ENCODE assay signal across 29 mouse cellular contexts in genomic region chr1:30875746-30876145, GRCm38 (mm10). TPM values are rescaled to one million over a fixed set of nuclear protein-coding genes. Genes with fewer than 3 reads are reported as not detected.
DNase-seq lines count a peak whose midpoint lies in the region; ATAC-seq and TF ChIP-seq lines count a peak whose summit lies in the region.
"Had no signal": no experiment of that assay in that cellular context is flagged by ENCODE, and none has a peak within 500 bp of the region (broad histone marks: within the 10 kb centered on the region; RNA-seq: fewer than 3 reads in every experiment).

No protein-coding gene starts in this region.

- no peak for TF ChIP-seq EP300 in CH12.LX (IDR thresholded peaks at IDR 0.05; ENCODE audit: low read length)
- TF ChIP-seq EP300 in ES-Bruce4 (IDR thresholded peaks at IDR 0.05; ENCODE audit: insufficient read depth, low read depth, low read length): peak; percentile 80

- ATAC-seq in forebrain, embryonic 15.5 days (replicated peaks): no peak
- ATAC-seq: forebrain, embryonic 13.5 days; forebrain, postnatal 0 days; hindbrain, embryonic 16.5 days; intestine, embryonic 15.5 days had no signal

- peak overlapping the region; percentile 46 for H3K4me2 ChIP-seq in CH12.LX (ENCODE audit: insufficient read depth, low read depth, poor library complexity, severe bottlenecking)
- H3K4me2 ChIP-seq in forebrain, embryonic 15.5 days (replicated peaks): no peak overlapping the region
- H3K4me2 ChIP-seq: embryonic facial prominence, embryonic 12.5 days; forebrain, embryonic 13.5 days; heart, embryonic 12.5 days; heart, embryonic 15.5 days; hindbrain, embryonic 13.5 days; intestine, embryonic 15.5 days had no signal

- no peaks in the 10 kb centered on the region for H3K27me3 ChIP-seq in CH12.LX (replicated peaks)
- H3K27me3 ChIP-seq in ES-Bruce4 (ENCODE audit: control insufficient read depth, insufficient read depth, low read length, poor library complexity, severe bottlenecking): no peaks in the 10 kb centered on the region
- no peaks in the 10 kb centered on the region for H3K27me3 ChIP-seq in forebrain, embryonic 15.5 days
- H3K27me3 ChIP-seq: embryonic facial prominence, embryonic 12.5 days; forebrain, embryonic 13.5 days; heart, embryonic 12.5 days; heart, embryonic 15.5 days; hindbrain, embryonic 13.5 days; intestine, embryonic 15.5 days had no signal

- in situ Hi-C loops in CH12.LX (cut with MboI; ENCODE audit: low pct_ligation_motif_present, low pct_unique_long_range_greater_than_20kb, low sequenced_read_pairs): no loop called here

- no peaks in the 10 kb centered on the region for H3K9me3 ChIP-seq in CH12.LX (replicated peaks; ENCODE audit: low read length)
- no peaks in the 10 kb centered on the region for H3K9me3 ChIP-seq in ES-Bruce4 (replicated peaks; ENCODE audit: control insufficient read depth, insufficient read depth, low read length, poor library complexity, severe bottlenecking)
- no peaks in the 10 kb centered on the region for H3K9me3 ChIP-seq in forebrain, embryonic 15.5 days
- H3K9me3 ChIP-seq: embryonic facial prominence, embryonic 12.5 days; forebrain, embryonic 10.5 days; forebrain, embryonic 13.5 days; heart, embryonic 12.5 days; heart, embryonic 15.5 days; hindbrain, embryonic 10.5 days; hindbrain, embryonic 13.5 days; intestine, embryonic 15.5 days had no signal

- no peak for TF ChIP-seq POLR2A in CH12.LX (IDR thresholded peaks at IDR 0.05; ENCODE audit: low read depth, low read length)
- TF ChIP-seq POLR2A in ES-Bruce4 (IDR thresholded peaks at IDR 0.05; ENCODE audit: insufficient read depth, low read length): no peak

- H3K4me1 ChIP-seq in CH12.LX (ENCODE audit: control insufficient read depth in 1 of 2, insufficient read depth in 2 of 2): peaks cover 3 to 18% of the 10 kb centered on the region in 2 experiments; a peak in 3 of 4 replicates
- H3K4me1 ChIP-seq in ES-Bruce4 (ENCODE audit: control insufficient read depth, insufficient read depth, low read length): no peaks in the 10 kb centered on the region
- peaks cover 22% of the 10 kb centered on the region for H3K4me1 ChIP-seq in forebrain, embryonic 15.5 days

- peaks cover 20% of the 10 kb centered on the region for H3K79me2 ChIP-seq in CH12.LX (replicated peaks; ENCODE audit: control insufficient read depth, extremely low read depth, insufficient read depth, poor library complexity, severe bottlenecking)

- dilution Hi-C loops in CH12.LX (cut with MboI; ENCODE audit: extremely low pct_ligation_motif_present, extremely low pct_unique_long_range_greater_than_20kb, low sequenced_read_pairs): no loop called here

- DNase-seq in embryo, embryonic 10.5 days (ENCODE audit: low spot score): peak; percentile 3
- no peak for DNase-seq in embryo, embryonic 10 days (ENCODE audit: low spot score)
- DNase-seq in CH12.LX (ENCODE audit: extremely low read depth): no peak
- peak; percentile 98 for DNase-seq in fat pad, adult 2 months (ENCODE audit: extremely low read depth, low read depth, low spot score)
- DNase-seq in kidney, postnatal 25 days: no peak
- DNase-seq: adrenal gland, adult 8-10 months; adrenal gland, postnatal 36 days; B cell, adult 2 months; cerebellum, adult 11 months; cerebellum, adult 2 months; forebrain, postnatal 0 days; gastrocnemius, adult 2 months; gastrocnemius, postnatal 14 days; heart, postnatal 10 days; heart, postnatal 36 days; kidney, adult 18-20 months; kidney, adult 9 months had no signal

- H3K9ac ChIP-seq in CH12.LX (ENCODE audit: insufficient read depth, low read depth): peak overlapping the region; percentile 96
- H3K9ac ChIP-seq in ES-Bruce4 (ENCODE audit: low read depth, poor library complexity, severe bottlenecking): no peak overlapping the region
- no peak overlapping the region for H3K9ac ChIP-seq in forebrain, embryonic 15.5 days (replicated peaks)
- H3K9ac ChIP-seq: embryonic facial prominence, embryonic 12.5 days; forebrain, embryonic 13.5 days; forebrain, postnatal 0 days; heart, embryonic 12.5 days; heart, embryonic 15.5 days; hindbrain, embryonic 13.5 days; intestine, embryonic 15.5 days had no signal

- TF ChIP-seq RAD21 in CH12.LX (IDR thresholded peaks at IDR 0.05; ENCODE audit: low read depth, low read length): no peak

- TF ChIP-seq CTCF in CH12.LX (conservative IDR thresholded peaks at IDR 0.05 in 1 of 2, IDR thresholded peaks at IDR 0.05 in 1 of 2; ENCODE audit: low read depth in 2 of 2, low read length in 2 of 2) (no peak), ES-Bruce4 (IDR thresholded peaks at IDR 0.05; ENCODE audit: low read depth, low read length) (no peak)

- no peak overlapping the region for H3K27ac ChIP-seq in CH12.LX (ENCODE audit: insufficient read depth, low read depth)
- H3K27ac ChIP-seq in ES-Bruce4 (ENCODE audit: insufficient read depth, low read length): peak overlapping the region; percentile 12
- no peak overlapping the region for H3K27ac ChIP-seq in forebrain, embryonic 15.5 days (replicated peaks)
- H3K27ac ChIP-seq: embryonic facial prominence, embryonic 12.5 days; forebrain, embryonic 10.5 days; forebrain, embryonic 13.5 days; gastrocnemius, adult 2 months; heart, embryonic 15.5 days; hindbrain, embryonic 10.5 days; hindbrain, embryonic 13.5 days; intestine, embryonic 15.5 days had no signal

- H3K4me3 ChIP-seq in CH12.LX (replicated peaks in 1 of 3; ENCODE audit: low read depth in 2 of 3, low read length in 2 of 3, poor library complexity in 1 of 3) (peak overlapping the region in 1 of 3 experiments; percentile 17), ES-Bruce4 (ENCODE audit: low read depth, low read length) (no peak overlapping the region)
- no peak overlapping the region for H3K4me3 ChIP-seq in forebrain, embryonic 15.5 days
- H3K4me3 ChIP-seq: embryonic facial prominence, embryonic 12.5 days; erythroblast, embryonic 14.5 days; forebrain, embryonic 10.5 days; forebrain, embryonic 13.5 days; gastrocnemius, adult 2 months; heart, embryonic 12.5 days; heart, embryonic 15.5 days; hindbrain, embryonic 10.5 days; hindbrain, embryonic 13.5 days; intestine, embryonic 15.5 days had no signal

- H3K36me3 ChIP-seq in CH12.LX (replicated peaks in 1 of 2; ENCODE audit: control insufficient read depth in 1 of 2, insufficient read depth in 1 of 2, low read length in 1 of 2): peaks cover 0 to under 1% of the 10 kb centered on the region in 2 experiments
- H3K36me3 ChIP-seq in ES-Bruce4 (ENCODE audit: control insufficient read depth, insufficient read depth, low read length, poor library complexity, severe bottlenecking): no peaks in the 10 kb centered on the region
- no peaks in the 10 kb centered on the region for H3K36me3 ChIP-seq in forebrain, embryonic 15.5 days
- H3K36me3 ChIP-seq: embryonic facial prominence, embryonic 12.5 days; heart, embryonic 12.5 days; heart, embryonic 15.5 days; hindbrain, embryonic 13.5 days; intestine, embryonic 15.5 days had no signal

TF ChIP-seq in CH12.LX, 34 proteins besides CTCF, POLR2A, EP300 and RAD21:
- TF ChIP-seq PAX5 (IDR thresholded peaks at IDR 0.05; ENCODE audit: low read length): no peak
- TF ChIP-seq MYC (IDR thresholded peaks at IDR 0.05; ENCODE audit: low read depth, low read length): no peak
- TF ChIP-seq POLR2AphosphoS2 (IDR thresholded peaks at IDR 0.05; ENCODE audit: low read depth, low read length): no peak
- no peak for TF ChIP-seq MEF2A (IDR thresholded peaks at IDR 0.05; ENCODE audit: borderline replicate concordance, low read depth, low read length)
- TF ChIP-seq MAX (IDR thresholded peaks at IDR 0.05; ENCODE audit: low read length): no peak
- TF ChIP-seq NELFE (IDR thresholded peaks at IDR 0.05; ENCODE audit: low read depth, low read length): no peak
- TF ChIP-seq NRF1 (IDR thresholded peaks at IDR 0.05; ENCODE audit: low read depth, low read length): no peak
- TF ChIP-seq E2F4 (IDR thresholded peaks at IDR 0.05; ENCODE audit: insufficient replicate concordance, low read depth, low read length): no peak

RNA-seq across cellular contexts. Expression of gene Phf3, which starts 2.0 kb away (rescaled TPM):
- total RNA-seq in CH12.LX (2012; rRNA removed) (38.8 and 39.8 TPM in 2 replicates), CH12.LX (2014; rRNA removed) (40.6 and 47.7 TPM in 2 replicates)
- polyA plus RNA-seq in CH12.LX (2012; ENCODE audit: insufficient read length, low read depth) (43.3 and 54.1 TPM in 2 replicates), ES-Bruce4 (2011; ENCODE audit: insufficient read depth, insufficient read length, low read depth, missing spikeins) (197 and 203 TPM in 2 replicates)
- 44.6 and 46.6 TPM in 2 replicates for polyA plus RNA-seq in forebrain, embryonic 15.5 days (2015; fragmentation: Nextera tagmentation; extraction: Ambion mirVana)

Comparison
In these comparisons a context has a peak if more than half of its experiments do, and no peak if none do; other contexts are left out.
1. DNase-seq: peak in embryo, embryonic 10.5 days (single experiment) and fat pad, adult 2 months (single experiment); none in embryo, embryonic 10 days (single experiment), CH12.LX (single experiment) and kidney, postnatal 25 days (0 of 2).